Mouse (Mus musculus) embryonic facial prominence, embryonic 15.5 days (tissue): ENCODE results near the gene Zfp655. TPM values are rescaled to one million over a fixed set of nuclear protein-coding genes. Genes with fewer than 3 reads are reported as not detected.
"Not testable (repeated sequence)": the region's sequence is repeated elsewhere in the genome, so short reads cannot be mapped to it uniquely, and the experiment has no call there.

Source experiments
- ATAC-seq: fragments of 200-750 bp; cut with Nextera tagmentation; 2 replicates; pipeline ENCODE4 v1.8.0; 2017; ENCODE audit warnings: low read depth, moderate TSS enrichment; ENCODE audit not compliant: insufficient number of reproducible peaks, low FRiP score, low TSS enrichment
- H3K27ac ChIP-seq: fragments of 300-500 bp; sonication (generic); replicated peaks from 2 replicates; pipeline ENCODE4 v1.5.1; 2015; ENCODE audit warnings: mild to moderate bottlenecking, inconsistent platforms
- H3K27me3 ChIP-seq: fragments of 300-500 bp; sonication (generic); 2 replicates; pipeline ENCODE4 v1.6.1; 2015; ENCODE audit warnings: inconsistent platforms
- H3K36me3 ChIP-seq: fragments of 300-500 bp; sonication (generic); 2 replicates; pipeline ENCODE4 v1.6.1; 2015; ENCODE audit warnings: mild to moderate bottlenecking, inconsistent platforms
- H3K4me1 ChIP-seq: fragments of 300-500 bp; sonication (generic); 2 replicates; pipeline ENCODE4 v1.6.1; 2015; ENCODE audit warnings: inconsistent platforms
- H3K4me2 ChIP-seq: fragments of 300-500 bp; sonication (generic); replicated peaks from 2 replicates; pipeline ENCODE4 v1.6.1; 2015; ENCODE audit warnings: mild to moderate bottlenecking, inconsistent platforms
- H3K4me3 ChIP-seq: fragments of 300-500 bp; sonication (generic); replicated peaks from 2 replicates; pipeline ENCODE4 v1.5.1; 2015; ENCODE audit warnings: mild to moderate bottlenecking, inconsistent platforms
- H3K9ac ChIP-seq: fragments of 300-500 bp; sonication (generic); 2 replicates; pipeline ENCODE4 v1.6.1; 2015; ENCODE audit warnings: inconsistent platforms
- H3K9me3 ChIP-seq: fragments of 300-500 bp; sonication (generic); replicated peaks from 2 replicates; pipeline ENCODE4 v1.6.1; 2016; ENCODE audit warnings: inconsistent platforms
- WGBS: fragments of 180-500 bp; shearing (Covaris S2); methylation state at CpG from one replicate; pipeline ENCODE4 v1.1.7; 2015; 5-methylcytosine and 5-hydroxymethylcytosine counted together
- polyA plus RNA-seq: library from polyadenylated mRNA; unstranded; fragments of >200 nt; fragmentation: Nextera tagmentation; extraction: Ambion mirVana; gene quantifications from 2 replicates; pipeline ENCODE4 v1.2.1, GENCODE M21; 2015

Gene Zfp655
- polyA plus RNA-seq, 1 experiment from 2014 or later = 37.1 TPM

DNA sequence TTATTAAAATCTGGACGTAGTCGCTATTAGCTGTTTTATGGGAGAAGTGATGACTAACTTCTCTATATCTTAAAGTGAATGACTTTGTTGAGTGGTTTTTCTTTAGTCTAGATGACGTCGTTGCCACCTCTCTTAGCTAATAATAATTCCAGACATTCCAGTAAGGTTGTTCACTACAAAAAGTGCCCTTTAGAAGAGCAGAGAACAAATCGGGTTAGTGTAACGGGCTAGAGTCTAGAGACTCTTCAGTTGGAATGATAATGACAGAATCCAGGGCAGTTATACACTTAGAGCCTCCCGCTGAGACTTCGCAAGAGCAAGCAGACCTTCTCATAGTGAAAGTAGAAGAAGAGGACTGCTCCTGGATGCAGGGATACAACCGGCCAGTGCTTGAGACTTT, 26.5 kb upstream of the Zfp655 start:
- 24% methylated on average over 9 of the region's 9 CpGs for WGBS
- H3K9me3 ChIP-seq = no peaks in the 10 kb centered on the region
- no peaks in the 10 kb centered on the region for H3K27me3 ChIP-seq
- H3K27ac ChIP-seq = no peak overlapping the region
- peaks cover 17% of the 10 kb centered on the region for H3K36me3 ChIP-seq
- peak overlapping the region; percentile 66 for H3K4me3 ChIP-seq
- peak overlapping the region; percentile 67 for H3K4me2 ChIP-seq
- no peak for ATAC-seq
- peaks cover 24% of the 10 kb centered on the region for H3K4me1 ChIP-seq
- H3K9ac ChIP-seq = 0 out of 2 replicates have a peak overlapping the region, but pooled peaks have one; percentile 19

DNA sequence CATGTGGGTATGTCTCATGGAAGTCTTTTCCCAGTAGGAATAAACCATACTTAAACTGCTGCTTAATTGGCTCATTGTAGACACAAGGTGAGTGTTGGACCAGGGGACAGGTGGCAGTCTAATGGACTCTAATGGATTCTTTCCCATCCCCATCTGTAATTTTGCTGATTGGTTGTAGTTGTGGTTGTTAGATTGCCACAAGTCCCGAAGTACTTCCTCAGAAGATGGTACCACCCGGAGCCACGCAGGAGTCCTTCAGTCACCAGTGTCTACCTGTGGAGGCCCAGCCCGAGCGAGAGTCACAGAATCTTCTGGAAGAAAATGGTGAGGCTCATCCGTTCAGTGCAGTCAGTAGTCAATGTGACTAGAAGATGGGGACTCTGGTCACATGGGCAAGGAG, 24.1 kb upstream of the Zfp655 start:
- H3K27ac ChIP-seq = no peak overlapping the region
- no peak for ATAC-seq
- H3K4me3 ChIP-seq = no peak overlapping the region
- H3K4me2 ChIP-seq = no peak overlapping the region
- peaks cover 41% of the 10 kb centered on the region for H3K36me3 ChIP-seq
- no peaks in the 10 kb centered on the region for H3K27me3 ChIP-seq
- no peak overlapping the region for H3K9ac ChIP-seq
- H3K9me3 ChIP-seq = no peaks in the 10 kb centered on the region
- 95% methylated on average over 6 of the region's 6 CpGs for WGBS
- H3K4me1 ChIP-seq = peaks cover 10% of the 10 kb centered on the region

- 84% methylated on average over 6 of the region's 6 CpGs for WGBS
- H3K4me2 ChIP-seq = no peak overlapping the region
- no peak for ATAC-seq
- H3K9ac ChIP-seq = no peak overlapping the region
- H3K4me1 ChIP-seq = peaks cover 10% of the 10 kb centered on the region
- no peak overlapping the region for H3K27ac ChIP-seq
- H3K36me3 ChIP-seq = peaks cover 46% of the 10 kb centered on the region
- H3K9me3 ChIP-seq = no peaks in the 10 kb centered on the region
- H3K4me3 ChIP-seq = no peak overlapping the region
- no peaks in the 10 kb centered on the region for H3K27me3 ChIP-seq
These were observed 23.6 kb upstream of the Zfp655 start for GRCm38 (mm10) chr5:145207954-145208353.

- H3K9me3 ChIP-seq, H3K4me2 ChIP-seq, H3K27ac ChIP-seq, H3K4me3 ChIP-seq, H3K9ac ChIP-seq, ATAC-seq, H3K27me3 ChIP-seq: not testable (repeated sequence)
- Histone ChIP-seq H3K36me3 (peaks cover 50% of the 10 kb centered on the region), H3K4me1 (peaks cover 10% of the 10 kb centered on the region)
- 34% methylated on average over 11 of the region's 11 CpGs for whole genome bisulfite sequencing
These were observed 23.1 kb upstream of the Zfp655 start for GRCm38 (mm10) chr5:145208391-145208790.

DNA sequence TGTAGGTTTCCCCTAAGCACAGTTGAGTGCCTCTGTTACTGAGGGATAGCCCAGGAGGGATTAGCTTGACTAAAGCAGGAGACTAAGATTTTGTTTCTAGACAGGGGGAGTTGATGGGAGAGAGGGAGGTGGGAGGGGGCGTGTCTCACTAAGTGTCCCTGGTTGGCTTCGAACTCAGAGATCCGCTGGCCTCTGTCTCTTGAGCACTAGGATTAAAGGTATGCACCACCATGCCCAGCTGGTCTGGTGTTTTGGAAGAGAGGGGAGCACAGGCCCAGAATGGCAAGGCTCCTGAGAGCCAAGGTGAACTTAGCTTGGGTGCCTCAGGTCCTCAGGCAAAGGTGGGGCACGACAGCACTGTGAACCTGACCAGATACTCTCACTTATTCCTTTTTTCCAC, 20.2 kb upstream of the Zfp655 start:
- Histone ChIP-seq H3K9me3 (no peaks in the 10 kb centered on the region), H3K4me3 (no peak overlapping the region), H3K27me3 (no peaks in the 10 kb centered on the region), H3K4me1 (no peaks in the 10 kb centered on the region), H3K4me2 (no peak overlapping the region), H3K27ac (no peak overlapping the region), H3K36me3 (peaks cover 69% of the 10 kb centered on the region), H3K9ac (no peak overlapping the region)
- 92% methylated on average over 4 of the region's 4 CpGs for WGBS
- ATAC-seq = no peak

DNA sequence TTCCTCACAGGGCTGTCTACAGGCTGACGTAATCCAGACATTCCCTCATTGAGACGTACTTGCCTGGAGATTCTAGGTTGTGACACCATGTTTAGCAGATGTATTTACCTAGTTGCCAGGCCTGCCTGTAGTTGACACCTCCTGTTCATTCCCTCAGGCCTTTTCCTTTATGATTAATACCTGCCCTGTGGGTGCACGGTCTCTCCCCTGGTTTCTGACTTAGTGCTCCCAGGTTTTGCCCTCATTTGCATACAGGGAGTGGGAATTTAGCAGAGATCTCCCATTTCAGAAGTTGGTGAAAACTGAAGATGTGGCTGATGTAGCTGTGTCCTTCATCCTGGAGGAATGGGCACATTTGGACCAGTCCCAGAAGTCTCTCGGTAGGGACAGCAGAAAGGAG, 19.3 kb upstream of the Zfp655 start:
- H3K36me3 ChIP-seq = peaks cover 69% of the 10 kb centered on the region

DNA sequence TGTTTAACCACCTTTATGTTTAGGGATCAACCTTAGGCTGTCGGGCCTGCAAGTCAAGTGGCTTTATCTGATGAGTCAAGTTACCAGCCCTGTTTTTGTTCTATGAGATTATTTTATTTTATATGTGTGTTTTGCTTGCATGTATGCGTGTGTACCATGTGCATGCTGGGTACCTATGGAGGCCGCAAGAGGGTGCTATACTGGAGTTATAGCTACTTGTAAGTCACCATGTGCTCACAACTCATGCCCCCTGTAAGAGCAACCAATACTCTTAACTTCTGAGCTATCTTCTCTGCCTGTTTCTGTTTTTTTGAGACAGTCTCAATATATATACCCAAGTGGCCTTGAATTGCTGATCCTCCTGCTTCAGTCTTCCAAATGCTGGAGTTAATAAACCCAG, 18.0 kb upstream of the Zfp655 start:
- peaks cover 74% of the 10 kb centered on the region for H3K36me3 ChIP-seq
- 91% methylated on average over 3 of the region's 3 CpGs for WGBS
- no peak overlapping the region for H3K9ac ChIP-seq

More for the DNA sequence above, 19.3 kb upstream of the Zfp655 start:
- Histone ChIP-seq H3K4me3 (no peak overlapping the region), H3K4me2 (no peak overlapping the region), H3K9me3 (no peaks in the 10 kb centered on the region), H3K27ac (no peak overlapping the region), H3K27me3 (no peaks in the 10 kb centered on the region), H3K9ac (no peak overlapping the region), H3K4me1 (no peaks in the 10 kb centered on the region)
- ATAC-seq = no peak
- WGBS = 92% methylated on average over 4 of the region's 4 CpGs

DNA sequence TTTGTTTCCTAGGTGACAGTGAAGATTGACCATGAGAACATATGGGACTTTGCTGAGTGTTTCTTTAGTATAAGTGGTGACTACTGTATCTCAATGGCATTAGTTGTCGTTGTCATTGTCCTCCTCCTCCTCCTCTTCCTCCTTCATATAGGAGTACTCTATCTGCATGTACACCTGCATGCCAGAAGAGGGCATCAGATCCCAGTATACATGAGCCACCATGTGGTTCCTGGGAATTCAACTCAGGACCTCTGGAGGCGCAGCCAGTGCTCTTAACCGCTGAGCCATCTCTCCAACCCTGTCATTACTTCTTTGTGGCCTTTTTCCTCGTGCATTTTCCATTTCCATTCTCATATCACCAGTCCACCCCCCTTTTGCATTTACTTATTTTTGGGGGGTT, 16.8 kb upstream of the Zfp655 start:
- no peak overlapping the region for H3K4me2 ChIP-seq
- no peak overlapping the region for H3K9ac ChIP-seq
- no peak overlapping the region for H3K27ac ChIP-seq
- H3K9me3 ChIP-seq = no peaks in the 10 kb centered on the region
- no peak overlapping the region for H3K4me3 ChIP-seq
- whole genome bisulfite sequencing = 54% methylated on average over 4 of the region's 4 CpGs
- no peaks in the 10 kb centered on the region for H3K4me1 ChIP-seq
- H3K27me3 ChIP-seq = no peaks in the 10 kb centered on the region
- H3K36me3 ChIP-seq = peaks cover 74% of the 10 kb centered on the region
- no peak for ATAC-seq

More for the DNA sequence above, 18.0 kb upstream of the Zfp655 start:
- H3K27me3 ChIP-seq = no peaks in the 10 kb centered on the region
- no peak for ATAC-seq
- no peak overlapping the region for H3K4me2 ChIP-seq
- no peak overlapping the region for H3K27ac ChIP-seq
- H3K4me1 ChIP-seq = no peaks in the 10 kb centered on the region
- H3K4me3 ChIP-seq = no peak overlapping the region
- no peaks in the 10 kb centered on the region for H3K9me3 ChIP-seq

- WGBS = 91% methylated on average over 6 of the region's 6 CpGs
- H3K27ac ChIP-seq = no peak overlapping the region
- H3K4me3 ChIP-seq = no peak overlapping the region
- H3K27me3 ChIP-seq = no peaks in the 10 kb centered on the region
- no peaks in the 10 kb centered on the region for H3K9me3 ChIP-seq
- no peak overlapping the region for H3K9ac ChIP-seq
- peaks cover 67% of the 10 kb centered on the region for H3K36me3 ChIP-seq
- H3K4me1 ChIP-seq = no peaks in the 10 kb centered on the region
- no peak overlapping the region for H3K4me2 ChIP-seq
- ATAC-seq = no peak
These were observed 13.8 kb upstream of the Zfp655 start for GRCm38 (mm10) chr5:145217746-145218145.

- Histone ChIP-seq H3K27ac (no peak overlapping the region), H3K9ac (no peak overlapping the region), H3K9me3 (no peaks in the 10 kb centered on the region), H3K36me3 (peaks cover 63% of the 10 kb centered on the region), H3K4me1 (no peaks in the 10 kb centered on the region), H3K4me2 (no peak overlapping the region), H3K27me3 (no peaks in the 10 kb centered on the region), H3K4me3 (no peak overlapping the region)
- 94% methylated on average over 21 of the region's 21 CpGs for WGBS
- no peak for ATAC-seq
These were observed 13.3 kb upstream of the Zfp655 start for GRCm38 (mm10) chr5:145218206-145218605.

GRCm38 (mm10) chr5:145218671-145219070, 12.8 kb upstream of the Zfp655 start:
- WGBS = 94% methylated on average over 20 of the region's 20 CpGs
- no peak for ATAC-seq
- H3K27ac ChIP-seq = no peak overlapping the region
- no peak overlapping the region for H3K4me3 ChIP-seq
- H3K4me1 ChIP-seq = no peaks in the 10 kb centered on the region
- H3K27me3 ChIP-seq = no peaks in the 10 kb centered on the region
- peaks cover 58% of the 10 kb centered on the region for H3K36me3 ChIP-seq
- no peaks in the 10 kb centered on the region for H3K9me3 ChIP-seq
- no peak overlapping the region for H3K9ac ChIP-seq
- no peak overlapping the region for H3K4me2 ChIP-seq

- H3K4me3 ChIP-seq = no peak overlapping the region
- H3K9me3 ChIP-seq = no peaks in the 10 kb centered on the region
- no peak overlapping the region for H3K27ac ChIP-seq
- WGBS = 92% methylated on average over 8 of the region's 8 CpGs
- ATAC-seq = no peak
- peaks cover 47% of the 10 kb centered on the region for H3K36me3 ChIP-seq
- H3K4me2 ChIP-seq = no peak overlapping the region
- H3K9ac ChIP-seq = no peak overlapping the region
- H3K27me3 ChIP-seq = no peaks in the 10 kb centered on the region
- H3K4me1 ChIP-seq = no peaks in the 10 kb centered on the region
These were observed 11.5 kb upstream of the Zfp655 start for GRCm38 (mm10) chr5:145219981-145220380.
